Mouse (Mus musculus): ENCODE results near the gene 4930519P11Rik. TPM values are rescaled to one million over a fixed set of nuclear protein-coding genes. Genes with fewer than 3 reads are reported as not detected.

Gene 4930519P11Rik
- polyA plus RNA-seq, 2 experiments, result 0.16 TPM; not detected in 1

DNA sequence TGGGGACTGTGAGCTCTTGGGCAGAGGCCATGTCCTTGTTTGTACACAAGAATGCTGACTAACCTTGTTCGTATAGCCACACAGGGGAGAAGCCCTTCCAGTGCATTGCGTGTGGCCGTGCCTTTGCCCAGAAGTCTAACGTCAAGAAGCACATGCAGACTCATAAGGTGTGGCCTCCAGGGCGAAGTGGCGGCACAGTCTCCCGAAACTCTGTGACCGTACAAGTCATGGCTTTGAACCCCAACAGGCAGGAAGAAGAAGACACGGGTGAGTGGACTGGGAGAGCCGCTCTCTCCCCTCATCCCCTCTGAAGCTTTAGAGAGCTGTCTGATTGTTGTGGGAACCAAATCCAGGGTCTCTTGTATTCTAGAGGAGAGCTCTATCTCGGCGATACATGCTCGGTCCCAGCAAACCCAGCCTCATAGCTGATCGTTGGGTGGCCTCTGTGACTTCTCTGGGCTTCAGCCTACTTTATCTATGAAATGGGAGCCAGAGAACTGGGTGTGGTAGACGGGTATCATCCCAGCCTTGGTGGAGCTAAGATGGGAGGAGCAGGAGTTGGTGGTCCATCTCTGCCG is 19.1 kb upstream of the 4930519P11Rik start:
- Histone ChIP-seq H3K9ac (ENCODE audit: low read depth, low read length, severe bottlenecking) (no peak overlapping the region), H3K9me3 (ENCODE audit: control insufficient read depth, low read length) (no peaks in the 10 kb centered on the region), H3K4me3 (replicated peaks; ENCODE audit: low read length) (no peak overlapping the region), H3K36me3 (ENCODE audit: control insufficient read depth, insufficient read depth, low read length) (peaks cover 24% of the 10 kb centered on the region), H3K27ac (replicated peaks; ENCODE audit: low read depth, low read length) (no peak overlapping the region), H3K4me1 (ENCODE audit: control insufficient read depth, insufficient read depth, low read length) (no peaks in the 10 kb centered on the region), H3K27me3 (ENCODE audit: control insufficient read depth, insufficient read depth, low read length) (no peaks in the 10 kb centered on the region), H3K4me2 (replicated peaks; ENCODE audit: low read depth, low read length, severe bottlenecking) (no peak overlapping the region)
- WGBS, result 91% methylated on average over 16 of the region's 16 CpGs
- ATAC-seq (ENCODE audit: low FRiP score, low read depth), result no peak
- TF ChIP-seq POLR2A (IDR thresholded peaks at IDR 0.05; ENCODE audit: borderline replicate concordance, extremely low read depth, insufficient read depth, insufficient read length), result no peak
- no peak for DNase-seq (ENCODE audit: low spot score)

DNA sequence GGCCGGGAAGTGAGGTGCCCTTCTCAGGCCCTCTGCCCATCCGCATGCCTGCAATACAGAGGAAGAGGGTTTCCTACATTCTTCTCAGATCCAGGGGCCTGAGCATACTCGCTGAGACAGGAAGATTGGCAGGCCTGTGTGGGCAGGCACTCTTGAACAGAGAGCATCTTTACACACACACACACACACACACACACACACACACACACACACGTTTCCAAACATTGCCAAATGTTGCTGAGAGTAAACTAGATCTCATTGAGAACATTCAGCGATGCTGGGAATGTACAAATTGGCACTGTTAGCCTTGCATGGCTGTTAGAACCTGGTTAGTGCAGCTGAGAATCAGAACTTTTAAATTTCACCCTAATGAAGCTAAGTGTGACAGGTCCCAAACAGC is 17.3 kb upstream of the 4930519P11Rik start:
- Histone ChIP-seq H3K4me3 (replicated peaks; ENCODE audit: low read length) (no peak overlapping the region), H3K27me3 (ENCODE audit: control insufficient read depth, insufficient read depth, low read length) (no peaks in the 10 kb centered on the region), H3K4me2 (replicated peaks; ENCODE audit: low read depth, low read length, severe bottlenecking) (no peak overlapping the region), H3K9ac (ENCODE audit: low read depth, low read length, severe bottlenecking) (no peak overlapping the region), H3K4me1 (ENCODE audit: control insufficient read depth, insufficient read depth, low read length) (no peaks in the 10 kb centered on the region), H3K36me3 (ENCODE audit: control insufficient read depth, insufficient read depth, low read length) (peaks cover 21% of the 10 kb centered on the region), H3K27ac (replicated peaks; ENCODE audit: low read depth, low read length) (no peak overlapping the region), H3K9me3 (ENCODE audit: control insufficient read depth, low read length) (no peaks in the 10 kb centered on the region)
- no peak for TF ChIP-seq POLR2A (IDR thresholded peaks at IDR 0.05; ENCODE audit: borderline replicate concordance, extremely low read depth, insufficient read depth, insufficient read length)
- WGBS, result 76% methylated on average over 5 of the region's 5 CpGs
- no peak for DNase-seq (ENCODE audit: low spot score)
- ATAC-seq (ENCODE audit: low FRiP score, low read depth), result no peak

DNA sequence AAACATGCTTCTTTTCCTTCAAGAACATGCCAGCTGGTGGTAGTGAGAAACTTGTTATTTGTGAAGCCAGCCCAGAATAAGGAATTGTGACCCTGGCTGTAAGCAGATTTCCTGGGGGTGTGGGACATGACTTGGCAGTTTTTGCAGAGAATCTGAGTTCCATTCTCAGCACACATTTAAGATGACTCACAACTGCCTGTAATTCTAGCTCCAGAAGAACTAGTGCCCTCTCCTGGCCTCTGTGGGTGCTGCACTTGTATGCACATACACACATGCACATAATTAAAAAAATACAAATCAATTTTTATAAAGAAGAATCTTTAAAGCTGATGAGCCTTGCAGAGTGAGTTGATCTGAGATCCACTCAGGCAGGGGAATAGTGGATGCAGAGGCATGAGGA is 10.9 kb upstream of the 4930519P11Rik start:
- no peaks in the 10 kb centered on the region for H3K4me1 ChIP-seq (ENCODE audit: control insufficient read depth, insufficient read depth, low read length)
- peaks cover 24% of the 10 kb centered on the region; the same call in 1 of the 2 replicates for H3K36me3 ChIP-seq (ENCODE audit: control insufficient read depth, insufficient read depth, low read length)
- no peak overlapping the region for H3K9ac ChIP-seq (ENCODE audit: low read depth, low read length, severe bottlenecking)
- no peak overlapping the region for H3K4me3 ChIP-seq (replicated peaks; ENCODE audit: low read length)
- no peak for TF ChIP-seq POLR2A (IDR thresholded peaks at IDR 0.05; ENCODE audit: borderline replicate concordance, extremely low read depth, insufficient read depth, insufficient read length)
- no peak for ATAC-seq (ENCODE audit: low FRiP score, low read depth)
- DNase-seq (ENCODE audit: low spot score), result no peak
- no peaks in the 10 kb centered on the region for H3K27me3 ChIP-seq (ENCODE audit: control insufficient read depth, insufficient read depth, low read length)
- no peak overlapping the region for H3K4me2 ChIP-seq (replicated peaks; ENCODE audit: low read depth, low read length, severe bottlenecking)
- no peak overlapping the region for H3K27ac ChIP-seq (replicated peaks; ENCODE audit: low read depth, low read length)
- no peaks in the 10 kb centered on the region; the same call in 1 of the 2 replicates for H3K9me3 ChIP-seq (ENCODE audit: control insufficient read depth, low read length)

DNA sequence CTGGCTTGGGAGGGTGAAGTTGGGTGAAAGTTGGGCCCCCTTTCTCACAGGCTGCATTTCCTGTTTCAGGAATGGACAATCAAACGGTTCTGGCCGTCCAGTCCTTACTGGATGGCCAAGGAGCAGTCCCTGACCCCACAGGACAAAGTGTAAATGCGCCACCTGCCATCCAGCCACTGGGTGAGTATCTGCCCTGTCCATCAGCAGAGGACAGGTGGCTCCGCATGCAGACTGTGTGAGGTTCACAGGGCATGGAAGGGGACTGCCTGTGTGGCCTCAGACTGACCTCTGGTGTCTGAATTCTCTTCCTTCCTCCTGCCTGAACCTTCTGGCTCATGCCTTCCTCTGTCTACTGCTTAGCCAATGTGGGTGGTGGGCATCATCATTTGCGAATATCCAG is 8.4 kb upstream of the 4930519P11Rik start:
- H3K9ac ChIP-seq (ENCODE audit: low read depth, low read length, severe bottlenecking), result no peak overlapping the region
- no peak overlapping the region for H3K4me3 ChIP-seq (replicated peaks; ENCODE audit: low read length)
- 81% methylated on average over 5 of the region's 5 CpGs for WGBS
- TF ChIP-seq POLR2A (IDR thresholded peaks at IDR 0.05; ENCODE audit: borderline replicate concordance, extremely low read depth, insufficient read depth, insufficient read length), result no peak
- DNase-seq (ENCODE audit: low spot score) (no peak), ATAC-seq (ENCODE audit: low FRiP score, low read depth) (no peak)
- H3K9me3 ChIP-seq (ENCODE audit: control insufficient read depth, low read length), result no peaks in the 10 kb centered on the region; the same call in 1 of the 2 replicates
- H3K36me3 ChIP-seq (ENCODE audit: control insufficient read depth, insufficient read depth, low read length), result peaks cover 19% of the 10 kb centered on the region; the same call in 1 of the 2 replicates
- H3K4me2 ChIP-seq (replicated peaks; ENCODE audit: low read depth, low read length, severe bottlenecking), result no peak overlapping the region
- no peaks in the 10 kb centered on the region for H3K27me3 ChIP-seq (ENCODE audit: control insufficient read depth, insufficient read depth, low read length)
- no peak overlapping the region for H3K27ac ChIP-seq (replicated peaks; ENCODE audit: low read depth, low read length)
- no peaks in the 10 kb centered on the region for H3K4me1 ChIP-seq (ENCODE audit: control insufficient read depth, insufficient read depth, low read length)

DNA sequence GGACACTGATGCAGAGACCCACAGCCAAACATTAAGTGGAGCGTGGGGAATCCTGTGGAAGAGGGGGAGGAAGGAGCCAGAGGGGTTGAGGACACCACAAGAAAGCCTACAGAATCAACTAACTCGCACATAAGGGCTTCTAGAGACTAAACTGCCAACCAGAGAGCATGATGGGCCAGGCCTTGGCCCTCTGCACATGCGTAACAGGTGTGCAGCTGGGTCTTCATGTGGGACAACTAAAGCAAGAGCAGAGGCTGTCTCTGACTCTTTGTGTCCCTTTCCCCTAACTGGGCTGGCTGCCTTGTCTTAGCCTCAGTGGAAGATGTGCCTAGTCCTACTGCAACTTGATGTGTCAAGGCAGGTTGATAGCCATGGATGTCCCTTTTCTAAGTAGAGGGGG is 3.8 kb upstream of the 4930519P11Rik start:
- H3K4me2 ChIP-seq (replicated peaks; ENCODE audit: low read depth, low read length, severe bottlenecking), result no peak overlapping the region
- H3K4me3 ChIP-seq (replicated peaks; ENCODE audit: low read length), result no peak overlapping the region
- no peak for TF ChIP-seq POLR2A (IDR thresholded peaks at IDR 0.05; ENCODE audit: borderline replicate concordance, extremely low read depth, insufficient read depth, insufficient read length)
- no peaks in the 10 kb centered on the region for H3K27me3 ChIP-seq (ENCODE audit: control insufficient read depth, insufficient read depth, low read length)
- no peak overlapping the region for H3K27ac ChIP-seq (replicated peaks; ENCODE audit: low read depth, low read length)
- no peaks in the 10 kb centered on the region for H3K9me3 ChIP-seq (ENCODE audit: control insufficient read depth, low read length)
- H3K9ac ChIP-seq (ENCODE audit: low read depth, low read length, severe bottlenecking), result no peak overlapping the region
- WGBS, result 89% methylated on average over 3 of the region's 3 CpGs
- peaks cover 6% of the 10 kb centered on the region for H3K4me1 ChIP-seq (ENCODE audit: control insufficient read depth, insufficient read depth, low read length)
- H3K36me3 ChIP-seq (ENCODE audit: control insufficient read depth, insufficient read depth, low read length), result no peaks in the 10 kb centered on the region
- ATAC-seq (ENCODE audit: low FRiP score, low read depth), result no peak
- no peak for DNase-seq (ENCODE audit: low spot score)

DNA sequence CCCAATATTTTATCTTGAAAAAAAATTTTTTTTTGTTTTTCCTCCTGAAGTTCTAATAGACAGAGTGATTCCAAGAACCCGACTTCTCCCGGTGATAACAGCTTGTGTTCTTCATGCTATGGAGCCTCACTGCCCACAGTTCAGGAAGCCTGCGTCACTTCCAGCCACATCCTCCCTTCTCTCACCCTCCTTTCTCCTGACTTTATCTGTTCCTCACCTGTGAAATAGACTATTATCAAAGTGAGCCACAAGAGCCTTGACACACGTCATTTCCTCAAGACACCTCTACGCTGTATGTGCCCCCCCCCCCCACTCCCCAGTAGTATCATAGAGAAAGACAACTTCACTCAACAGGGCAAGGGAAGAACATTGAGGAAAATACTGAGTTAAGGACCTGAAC is 2.4 kb upstream of the 4930519P11Rik start:
- H3K36me3 ChIP-seq (ENCODE audit: control insufficient read depth, insufficient read depth, low read length), result no peaks in the 10 kb centered on the region
- no peak overlapping the region for H3K4me2 ChIP-seq (replicated peaks; ENCODE audit: low read depth, low read length, severe bottlenecking)
- no peak for TF ChIP-seq POLR2A (IDR thresholded peaks at IDR 0.05; ENCODE audit: borderline replicate concordance, extremely low read depth, insufficient read depth, insufficient read length)
- H3K27me3 ChIP-seq (ENCODE audit: control insufficient read depth, insufficient read depth, low read length), result no peaks in the 10 kb centered on the region
- H3K4me1 ChIP-seq (ENCODE audit: control insufficient read depth, insufficient read depth, low read length), result peaks cover 6% of the 10 kb centered on the region
- WGBS, result 92% methylated on average over 5 of the region's 5 CpGs
- H3K4me3 ChIP-seq (replicated peaks; ENCODE audit: low read length), result no peak overlapping the region
- H3K9ac ChIP-seq (ENCODE audit: low read depth, low read length, severe bottlenecking), result no peak overlapping the region
- no peaks in the 10 kb centered on the region for H3K9me3 ChIP-seq (ENCODE audit: control insufficient read depth, low read length)
- ATAC-seq (ENCODE audit: low FRiP score, low read depth) (no peak), DNase-seq (ENCODE audit: low spot score) (no peak)
- no peak overlapping the region for H3K27ac ChIP-seq (replicated peaks; ENCODE audit: low read depth, low read length)

Data from limb, embryonic 14.5 days (tissue).